Mouse (Mus musculus): ENCODE results near the gene Hs3st2. TPM values are rescaled to one million over a fixed set of nuclear protein-coding genes. Genes with fewer than 3 reads are reported as not detected.

Gene Hs3st2
- polyA plus RNA-seq, 1 experiment from 2014 or later = 0.91 TPM

DNA sequence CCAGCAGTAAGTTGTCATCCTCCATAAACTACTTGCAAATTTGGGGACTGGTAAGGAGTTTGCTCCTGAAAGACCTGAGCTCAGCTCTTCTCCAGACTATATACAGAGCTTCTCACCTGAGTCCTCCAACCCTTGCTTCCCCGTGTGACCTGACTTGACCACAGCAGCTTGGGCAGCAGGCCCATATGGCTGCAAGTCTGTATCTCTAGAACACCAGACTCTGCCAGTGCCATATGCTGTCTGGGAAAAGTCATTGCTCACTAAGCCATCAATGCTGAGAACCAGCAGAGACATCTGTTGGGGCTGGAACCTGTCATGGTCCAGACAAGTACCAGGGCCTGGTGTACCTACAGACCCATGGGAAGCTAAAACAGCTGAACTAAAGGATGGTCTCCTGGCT lies 73.5 kb downstream of the Hs3st2 start:
- ATAC-seq (ENCODE audit: low FRiP score, low TSS enrichment) (no peak), DNase-seq (ENCODE audit: low spot score) (no peak)
- WGBS = 100% methylated on average over 1 of the region's 1 CpGs
- H3K4me2 ChIP-seq (replicated peaks; ENCODE audit: low read depth) = no peak overlapping the region
- no peaks in the 10 kb centered on the region for H3K4me1 ChIP-seq (replicated peaks; ENCODE audit: control insufficient read depth, insufficient read depth)
- H3K36me3 ChIP-seq (ENCODE audit: control insufficient read depth, insufficient read depth, low read length) = no peaks in the 10 kb centered on the region
- no peak overlapping the region for H3K9ac ChIP-seq (ENCODE audit: low read length)
- H3K27ac ChIP-seq (replicated peaks) = no peak overlapping the region
- no peaks in the 10 kb centered on the region for H3K9me3 ChIP-seq (ENCODE audit: control insufficient read depth, low read length)
- no peak overlapping the region for H3K4me3 ChIP-seq (ENCODE audit: low read depth, low read length)
- H3K27me3 ChIP-seq (ENCODE audit: control insufficient read depth, insufficient read depth, low read length) = no peaks in the 10 kb centered on the region
- TF ChIP-seq CTCF (IDR thresholded peaks at IDR 0.05; ENCODE audit: low read depth) = no peak

DNA sequence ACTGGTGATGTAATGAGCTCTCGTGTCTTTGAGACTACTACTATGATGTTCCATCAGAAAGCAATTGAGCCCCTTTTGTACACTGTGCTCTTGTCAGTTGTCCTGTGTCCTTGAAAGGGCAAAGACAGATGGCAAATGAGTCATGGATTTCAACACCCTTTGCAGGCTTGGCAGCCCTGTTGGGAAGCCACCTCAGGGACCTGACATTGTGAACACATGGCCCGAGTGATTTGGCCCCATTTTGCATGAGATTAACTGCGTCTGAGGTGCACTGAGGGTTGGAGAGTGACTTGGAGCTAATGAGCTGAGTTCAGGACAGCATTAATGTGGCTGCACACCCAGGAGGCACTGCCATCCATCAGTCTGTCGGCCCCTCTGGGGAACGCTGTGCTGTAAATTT lies 74.7 kb downstream of the Hs3st2 start:
- no peak for DNase-seq (ENCODE audit: low spot score)
- 60% methylated on average over 5 of the region's 5 CpGs for WGBS

DNA sequence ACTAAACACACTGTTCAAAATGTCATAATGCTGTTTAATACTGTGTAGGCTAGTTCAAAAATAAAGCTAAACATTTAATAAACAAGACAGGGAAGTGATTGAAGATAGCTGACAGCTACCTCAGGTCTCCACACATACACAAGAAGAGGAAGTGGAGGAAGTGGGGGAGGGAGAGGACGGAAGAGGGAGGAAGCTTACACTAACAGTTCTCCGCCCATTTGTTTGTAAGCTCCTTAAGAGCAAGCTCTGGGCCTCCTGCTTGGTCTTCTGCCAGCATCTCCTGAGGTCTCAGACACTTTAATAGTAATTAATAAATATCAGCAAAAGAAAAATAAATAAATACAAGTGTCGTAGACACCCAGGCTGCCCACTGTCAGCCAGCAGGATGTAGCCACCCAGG lies 77.8 kb downstream of the Hs3st2 start:
- DNase-seq (ENCODE audit: low spot score) = no peak
- Histone ChIP-seq H3K4me2 (replicated peaks; ENCODE audit: low read depth) (no peak overlapping the region), H3K9me3 (ENCODE audit: control insufficient read depth, low read length) (no peaks in the 10 kb centered on the region), H3K4me3 (ENCODE audit: low read depth, low read length) (no peak overlapping the region), H3K27me3 (ENCODE audit: control insufficient read depth, insufficient read depth, low read length) (no peaks in the 10 kb centered on the region), H3K4me1 (replicated peaks; ENCODE audit: control insufficient read depth, insufficient read depth) (no peaks in the 10 kb centered on the region), H3K36me3 (ENCODE audit: control insufficient read depth, insufficient read depth, low read length) (no peaks in the 10 kb centered on the region), H3K27ac (replicated peaks) (no peak overlapping the region), H3K9ac (ENCODE audit: low read length) (no peak overlapping the region)
- no peak for ATAC-seq (ENCODE audit: low FRiP score, low TSS enrichment)
- TF ChIP-seq EP300 (optimal IDR thresholded peaks at IDR 0.05) (no peak), CTCF (IDR thresholded peaks at IDR 0.05; ENCODE audit: low read depth) (no peak)
- 29% methylated on average over 3 of the region's 3 CpGs for WGBS

More for the DNA sequence above, 74.7 kb downstream of the Hs3st2 start:
- Histone ChIP-seq H3K9ac (ENCODE audit: low read length) (no peak overlapping the region), H3K9me3 (ENCODE audit: control insufficient read depth, low read length) (no peaks in the 10 kb centered on the region), H3K4me1 (replicated peaks; ENCODE audit: control insufficient read depth, insufficient read depth) (no peaks in the 10 kb centered on the region), H3K4me2 (replicated peaks; ENCODE audit: low read depth) (no peak overlapping the region), H3K36me3 (ENCODE audit: control insufficient read depth, insufficient read depth, low read length) (no peaks in the 10 kb centered on the region), H3K27me3 (ENCODE audit: control insufficient read depth, insufficient read depth, low read length) (no peaks in the 10 kb centered on the region), H3K27ac (replicated peaks) (no peak overlapping the region), H3K4me3 (ENCODE audit: low read depth, low read length) (no peak overlapping the region)
- TF ChIP-seq CTCF (IDR thresholded peaks at IDR 0.05; ENCODE audit: low read depth) (no peak), EP300 (optimal IDR thresholded peaks at IDR 0.05) (no peak)
- no peak for ATAC-seq (ENCODE audit: low FRiP score, low TSS enrichment)

DNA sequence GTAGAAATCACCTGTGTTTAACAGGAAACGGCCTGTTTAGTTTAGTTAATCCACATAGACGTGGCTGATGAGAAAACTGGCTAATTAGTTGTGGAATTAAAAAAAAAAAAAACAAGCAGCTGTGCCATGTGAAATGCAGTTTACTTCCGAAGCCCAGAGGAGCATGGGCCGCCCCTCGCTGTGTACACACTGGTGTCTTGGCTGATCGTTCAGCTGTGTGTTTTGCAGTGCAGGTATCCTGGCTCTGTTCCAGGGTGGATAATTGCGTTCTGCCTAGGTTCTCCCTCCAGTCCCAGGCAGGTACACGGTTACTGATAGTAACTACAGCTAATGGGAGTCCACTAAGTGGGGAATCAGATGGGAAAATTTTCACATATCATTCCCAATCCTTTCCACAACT lies 86.6 kb downstream of the Hs3st2 start:
- Histone ChIP-seq H3K4me2 (replicated peaks; ENCODE audit: low read depth) (no peak overlapping the region), H3K4me1 (replicated peaks; ENCODE audit: control insufficient read depth, insufficient read depth) (no peaks in the 10 kb centered on the region), H3K4me3 (ENCODE audit: low read depth, low read length) (no peak overlapping the region), H3K27me3 (ENCODE audit: control insufficient read depth, insufficient read depth, low read length) (no peaks in the 10 kb centered on the region), H3K27ac (replicated peaks) (no peak overlapping the region), H3K9me3 (ENCODE audit: control insufficient read depth, low read length) (no peaks in the 10 kb centered on the region), H3K9ac (ENCODE audit: low read length) (no peak overlapping the region), H3K36me3 (ENCODE audit: control insufficient read depth, insufficient read depth, low read length) (no peaks in the 10 kb centered on the region)
- 33% methylated on average over 8 of the region's 8 CpGs for WGBS
- DNase-seq (ENCODE audit: low spot score) = no peak
- ATAC-seq (ENCODE audit: low FRiP score, low TSS enrichment) = no peak
- no peak for TF ChIP-seq EP300 (optimal IDR thresholded peaks at IDR 0.05)
- TF ChIP-seq CTCF (IDR thresholded peaks at IDR 0.05; ENCODE audit: low read depth) = no peak

DNA sequence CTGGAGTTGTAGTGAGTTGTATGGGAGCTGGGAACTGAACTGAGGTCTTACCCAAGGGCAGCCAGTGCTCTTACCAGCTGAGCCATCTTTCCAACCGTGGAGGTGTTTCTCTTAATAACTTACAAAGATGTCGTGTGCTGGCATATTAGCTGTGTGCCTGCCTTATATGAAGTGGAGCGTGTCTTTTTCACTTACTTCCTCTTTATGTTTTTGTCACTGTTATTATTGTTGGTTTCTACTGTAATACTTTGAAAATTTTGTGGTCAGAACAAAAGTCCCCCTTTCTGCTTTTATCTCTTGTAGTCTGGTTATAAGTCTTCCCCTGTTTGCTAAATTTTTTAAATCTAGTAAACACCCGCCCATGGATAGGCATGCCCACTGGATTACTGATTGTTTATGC lies 88.4 kb downstream of the Hs3st2 start:
- DNase-seq (ENCODE audit: low spot score) = no peak
- H3K9me3 ChIP-seq (ENCODE audit: control insufficient read depth, low read length) = no peaks in the 10 kb centered on the region
- H3K27ac ChIP-seq (replicated peaks) = no peak overlapping the region
- no peak overlapping the region for H3K9ac ChIP-seq (ENCODE audit: low read length)
- TF ChIP-seq EP300 (optimal IDR thresholded peaks at IDR 0.05) (no peak), CTCF (IDR thresholded peaks at IDR 0.05; ENCODE audit: low read depth) (no peak)
- no peaks in the 10 kb centered on the region for H3K27me3 ChIP-seq (ENCODE audit: control insufficient read depth, insufficient read depth, low read length)
- WGBS = 80% methylated on average over 4 of the region's 4 CpGs
- no peak overlapping the region for H3K4me2 ChIP-seq (replicated peaks; ENCODE audit: low read depth)
- no peaks in the 10 kb centered on the region for H3K4me1 ChIP-seq (replicated peaks; ENCODE audit: control insufficient read depth, insufficient read depth)
- H3K4me3 ChIP-seq (ENCODE audit: low read depth, low read length) = no peak overlapping the region
- no peak for ATAC-seq (ENCODE audit: low FRiP score, low TSS enrichment)
- no peaks in the 10 kb centered on the region for H3K36me3 ChIP-seq (ENCODE audit: control insufficient read depth, insufficient read depth, low read length)

DNA sequence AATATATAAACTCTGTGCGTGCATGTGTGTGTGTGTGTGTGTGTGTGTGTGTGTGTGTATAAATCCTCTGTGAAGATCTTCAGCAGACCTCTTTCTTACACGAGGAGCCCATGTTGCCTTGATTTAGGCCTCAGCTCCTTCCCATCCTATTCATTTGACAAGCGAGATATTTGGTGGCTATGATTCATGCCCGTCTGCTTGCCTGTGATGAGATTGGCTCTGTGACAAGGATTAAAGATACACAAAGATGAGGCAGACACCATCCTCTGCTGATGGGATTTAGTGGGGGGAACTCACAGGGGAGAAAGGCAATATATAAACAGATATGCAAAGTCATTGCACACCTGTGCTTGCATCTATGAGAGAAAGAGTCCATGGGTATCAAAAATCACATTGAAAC lies 92.9 kb downstream of the Hs3st2 start:
- Histone ChIP-seq H3K9ac (ENCODE audit: low read length) (no peak overlapping the region), H3K9me3 (ENCODE audit: control insufficient read depth, low read length) (no peaks in the 10 kb centered on the region), H3K27ac (replicated peaks) (no peak overlapping the region), H3K4me2 (replicated peaks; ENCODE audit: low read depth) (no peak overlapping the region), H3K27me3 (ENCODE audit: control insufficient read depth, insufficient read depth, low read length) (no peaks in the 10 kb centered on the region), H3K4me3 (ENCODE audit: low read depth, low read length) (no peak overlapping the region), H3K4me1 (replicated peaks; ENCODE audit: control insufficient read depth, insufficient read depth) (no peaks in the 10 kb centered on the region), H3K36me3 (ENCODE audit: control insufficient read depth, insufficient read depth, low read length) (no peaks in the 10 kb centered on the region)
- ATAC-seq (ENCODE audit: low FRiP score, low TSS enrichment) = no peak
- no peak for DNase-seq (ENCODE audit: low spot score)
- TF ChIP-seq EP300 (optimal IDR thresholded peaks at IDR 0.05) = no peak
- no peak for TF ChIP-seq CTCF (IDR thresholded peaks at IDR 0.05; ENCODE audit: low read depth)
- WGBS = 74% methylated on average over 4 of the region's 4 CpGs

All from stomach, postnatal 0 days (tissue).